Mouse (Mus musculus) ovary, adult 18-20 months (tissue): ENCODE measurements around the gene Plpp3.

Source experiments
- DNase-seq: peaks from one replicate; pipeline ENCODE4 v3.0.0; 2022; ENCODE audit warnings: low spot score, mixed read lengths

Plpp3 gene

DNA sequence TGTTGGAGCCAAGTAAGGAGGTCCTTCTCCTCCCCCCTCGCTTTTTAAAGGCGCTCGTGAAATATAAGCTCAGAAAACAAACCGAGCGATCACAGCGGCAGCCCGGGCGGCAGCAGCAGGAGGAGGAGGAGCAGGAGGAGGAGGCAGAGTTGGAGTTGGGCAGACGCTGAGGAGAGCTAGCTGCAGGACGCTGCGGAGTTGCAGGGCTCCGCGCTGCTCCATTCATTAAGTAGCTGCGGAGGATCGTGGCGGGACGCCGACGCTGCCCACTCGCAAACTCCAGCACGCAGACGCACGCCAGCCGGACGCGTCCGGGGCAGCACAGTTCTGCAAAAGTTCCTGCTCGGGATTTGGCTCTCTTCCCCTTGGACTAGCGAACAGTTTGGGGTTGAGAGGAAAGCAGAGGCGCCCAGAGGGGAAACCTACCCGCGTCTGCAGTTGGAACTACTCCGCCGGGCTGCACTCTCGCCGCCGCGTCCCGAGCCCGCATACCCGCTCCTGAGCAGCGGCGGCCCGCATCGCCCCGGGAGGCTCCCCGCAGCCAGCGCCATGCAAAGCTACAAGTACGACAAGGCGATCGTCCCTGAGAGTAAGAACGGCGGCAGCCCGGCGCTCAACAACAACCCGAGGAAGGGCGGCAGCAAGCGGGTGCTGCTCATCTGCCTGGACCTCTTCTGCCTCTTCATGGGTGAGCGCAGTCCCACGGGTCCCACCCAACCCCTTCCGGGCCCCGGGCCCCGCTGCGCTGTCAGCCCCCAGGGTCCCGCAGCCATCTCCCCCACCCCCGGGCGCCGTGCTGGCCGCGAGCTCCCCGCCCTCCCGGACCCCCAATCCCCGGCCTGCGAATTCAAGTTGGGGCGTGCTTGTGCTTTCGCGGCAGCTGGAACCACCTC lies at the start of gene Plpp3:
Plpp3 (plus strand) TSS at position 72 of the 893 bp plus-strand sequence.
- DNase-seq: peak; percentile 87

- DNase-seq: no peak
These were observed 49.1 kb upstream of the Plpp3 start for GRCm38 (mm10) chr4:105107943-105108640.

DNA sequence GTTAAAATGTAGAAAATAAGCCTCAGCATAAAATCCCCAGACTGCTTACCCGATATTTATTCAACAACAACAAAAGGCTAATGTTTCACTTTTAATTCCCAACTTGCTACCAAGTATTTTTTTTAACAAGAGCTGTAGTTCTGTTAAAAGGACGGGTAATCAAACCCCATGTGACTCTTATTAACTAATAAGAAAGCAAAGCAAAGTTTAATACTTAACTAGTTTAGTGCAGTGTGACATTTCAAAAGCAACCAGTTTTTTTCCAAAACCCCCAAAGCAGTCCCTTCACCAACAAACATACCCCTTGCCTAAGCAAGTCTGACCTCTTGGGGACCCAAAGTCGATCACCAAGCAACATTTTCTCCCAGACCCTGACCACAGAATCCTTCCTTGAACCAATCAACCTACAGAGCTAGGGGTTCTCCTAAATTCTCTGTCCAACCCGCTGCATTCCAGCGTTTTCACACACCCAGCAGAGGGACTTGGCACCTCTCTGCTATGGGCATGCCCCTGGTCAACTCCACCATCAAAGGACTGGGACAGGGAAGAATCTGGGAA lies 48.4 kb upstream of the Plpp3 start:
- no peak for DNase-seq

GRCm38 (mm10) chr4:105109199-105109989 lies 47.8 kb upstream of the Plpp3 start, which contains the start of gene Prkaa2:
Prkaa2 (minus strand) TSS chr4:105109890.
- DNase-seq: peak; percentile 59

DNA sequence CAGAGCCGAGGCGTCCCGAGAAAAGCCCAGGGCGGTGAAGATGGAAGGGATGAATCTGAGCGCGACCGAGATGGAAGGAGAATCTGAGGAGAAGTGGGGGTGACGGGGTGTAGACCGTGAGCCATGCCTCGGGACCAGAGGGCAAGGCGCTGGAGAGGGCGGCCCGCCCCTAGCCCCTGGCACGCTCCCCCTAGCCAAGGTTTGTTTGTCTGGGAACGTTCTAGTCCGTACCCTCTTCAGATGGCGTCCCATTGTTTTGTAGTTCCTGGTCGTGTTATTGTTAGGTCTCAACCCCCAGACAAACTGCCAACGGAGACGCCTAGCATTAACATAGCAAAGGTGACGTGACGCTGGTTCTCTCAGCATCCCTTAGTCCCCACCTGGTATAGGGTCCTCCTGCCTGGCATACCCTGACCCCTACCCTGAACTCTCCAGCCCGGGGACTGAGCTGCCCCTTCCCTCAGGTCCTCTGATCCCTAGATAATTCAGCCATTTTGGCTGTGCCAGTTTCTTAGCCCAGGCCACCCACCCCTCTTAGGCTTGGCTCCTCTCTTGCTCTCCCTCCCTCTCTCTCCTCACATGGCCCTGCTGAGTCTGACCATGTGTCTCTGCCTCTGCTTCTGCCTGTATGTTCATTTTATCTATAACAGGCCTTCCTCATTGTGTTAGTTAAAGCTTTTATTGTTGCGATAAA lies 47.0 kb upstream of the Plpp3 start:
- no peak for DNase-seq

DNA sequence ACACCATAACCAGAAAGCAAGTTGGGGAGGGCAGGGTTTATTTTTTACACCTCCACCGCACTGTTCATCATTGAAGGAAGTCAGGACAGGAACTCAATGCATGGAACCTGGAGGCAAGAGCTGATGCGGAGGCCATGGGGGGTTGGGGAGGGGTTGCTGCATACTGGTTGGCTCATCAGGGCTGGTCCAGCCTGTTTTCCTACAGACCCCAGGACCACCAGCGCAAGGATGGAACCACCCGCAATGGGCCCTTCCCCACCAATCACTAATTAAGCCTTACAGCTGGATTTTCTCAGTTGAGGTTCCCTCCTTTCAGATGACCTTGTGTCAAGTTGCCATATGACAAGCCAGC lies 46.5 kb upstream of the Plpp3 start:
- no peak for DNase-seq

- no peak for DNase-seq
These were observed 45.4 kb upstream of the Plpp3 start for GRCm38 (mm10) chr4:105111770-105112169.

GRCm38 (mm10) chr4:105113042-105113441 lies 44.1 kb upstream of the Plpp3 start:
- no peak for DNase-seq

DNA sequence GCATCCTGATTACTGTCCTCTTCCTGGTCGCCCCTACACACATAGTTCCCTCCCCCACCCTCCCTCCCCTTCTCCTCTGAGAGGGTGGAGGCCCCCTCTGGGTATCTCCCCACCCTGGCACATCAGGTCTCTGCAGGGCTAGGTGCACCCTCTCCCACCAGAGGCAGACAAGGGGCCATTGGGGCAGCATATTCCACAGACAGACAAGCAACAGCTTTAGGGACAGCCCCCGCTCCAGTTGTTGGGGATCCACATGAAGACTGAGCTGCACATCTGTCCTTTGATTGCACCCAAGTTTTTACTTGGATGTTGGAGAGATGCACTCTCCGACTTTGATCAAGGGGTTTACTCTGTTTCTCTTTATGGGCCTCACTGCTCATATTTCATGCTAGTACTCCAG lies 43.7 kb upstream of the Plpp3 start:
- DNase-seq: no peak

DNA sequence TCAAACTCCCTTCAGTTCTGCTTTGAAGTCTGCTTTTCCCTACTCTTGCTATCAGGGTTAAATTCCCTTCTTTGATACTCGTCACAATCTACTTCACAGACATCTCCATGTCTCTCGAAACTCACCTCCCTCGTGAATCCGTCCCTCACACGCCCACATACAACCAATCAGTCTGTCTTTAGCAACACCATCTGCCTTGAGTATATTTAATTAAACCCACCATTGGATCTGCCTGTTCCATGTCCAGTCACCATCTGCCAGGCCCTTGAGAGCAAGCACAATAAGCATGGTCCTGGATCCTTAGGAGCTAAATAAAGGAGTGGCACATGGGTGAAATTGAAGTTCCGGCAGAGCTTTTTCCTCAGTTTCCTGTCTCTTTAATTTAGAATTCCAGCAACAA lies 36.1 kb upstream of the Plpp3 start:
- no peak for DNase-seq

- DNase-seq: peak; percentile 33
These were observed 34.7 kb upstream of the Plpp3 start for GRCm38 (mm10) chr4:105122429-105122828.

DNA sequence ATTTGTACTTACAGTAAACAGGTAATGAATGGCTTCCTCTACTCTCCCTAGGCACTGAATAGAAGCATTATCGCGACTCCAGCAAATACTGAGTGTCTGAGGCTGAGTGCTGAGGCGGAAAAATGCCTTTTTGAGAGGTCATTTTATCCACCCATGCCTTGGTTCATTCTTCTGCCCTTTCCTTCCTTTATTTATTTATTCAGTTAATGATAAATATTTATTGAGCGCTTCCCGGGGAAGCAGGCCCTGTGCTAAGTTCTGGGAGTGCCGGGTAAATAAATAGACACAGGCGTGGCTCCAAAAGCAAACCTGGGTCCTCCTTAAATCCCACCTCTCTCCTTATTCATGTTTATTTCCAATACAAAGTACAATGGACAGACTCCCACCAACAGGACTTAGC lies 27.9 kb upstream of the Plpp3 start:
- no peak for DNase-seq

- no peak for DNase-seq
These were observed 25.3 kb upstream of the Plpp3 start for GRCm38 (mm10) chr4:105131756-105132314.

GRCm38 (mm10) chr4:105133350-105134050 lies 23.6 kb upstream of the Plpp3 start:
- DNase-seq: no peak

DNA sequence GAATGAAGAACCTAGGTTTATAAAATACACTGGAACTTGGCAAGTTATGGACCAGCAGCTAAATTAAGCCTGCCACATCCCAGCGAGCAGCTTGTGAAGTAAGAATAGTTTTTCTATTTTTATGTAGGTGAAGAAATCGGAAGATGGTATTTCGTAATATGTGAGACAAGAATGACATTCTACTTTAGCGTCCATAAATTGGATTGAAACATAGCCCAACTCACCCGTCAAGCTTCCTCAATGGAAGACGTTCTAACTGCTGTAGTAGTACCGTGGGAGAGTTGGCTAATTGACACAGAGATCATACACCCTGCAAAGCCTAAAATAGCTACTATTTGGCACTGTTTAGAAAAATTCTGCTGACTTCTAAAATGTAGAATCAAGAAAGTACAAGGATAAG lies 7.7 kb upstream of the Plpp3 start:
- DNase-seq: no peak

DNA sequence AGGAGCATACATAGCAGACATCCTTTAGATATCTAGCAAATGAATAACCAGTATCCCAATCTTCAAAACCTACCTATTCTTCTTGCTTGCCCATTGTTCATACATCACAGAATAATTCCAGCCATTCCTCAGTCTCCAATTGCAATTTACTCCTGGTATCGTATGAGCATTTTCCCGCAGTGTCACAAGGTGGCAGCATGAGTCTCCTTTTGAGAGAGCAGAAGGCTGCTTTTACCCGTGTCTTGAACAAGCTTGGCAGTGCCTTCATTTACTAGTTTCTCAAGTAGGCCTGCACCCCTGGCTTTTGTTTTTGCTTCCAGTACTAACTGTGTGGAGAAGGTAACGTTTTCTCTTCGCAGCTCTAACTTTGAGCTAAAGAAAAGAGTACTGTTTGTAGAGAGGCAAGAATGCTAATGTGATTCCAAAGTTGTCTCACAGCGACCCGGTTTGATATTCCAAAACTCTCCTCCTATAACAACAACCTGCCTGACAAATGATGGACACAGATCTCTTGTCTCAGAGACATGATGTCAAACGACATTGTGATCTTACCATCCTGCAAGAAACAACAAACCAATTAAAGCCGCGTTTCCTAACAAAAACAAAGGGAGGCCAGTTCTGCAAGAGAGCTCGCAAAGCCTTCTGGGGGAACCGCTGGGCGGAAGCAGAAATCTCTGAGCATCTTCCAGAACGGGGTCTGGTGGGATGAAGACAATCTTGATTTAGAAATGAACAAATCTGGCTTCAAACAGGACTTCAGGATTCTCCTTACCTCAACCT lies 5.0 kb upstream of the Plpp3 start:
- DNase-seq: peak; percentile 42

- DNase-seq: no peak
These were observed 3.9 kb upstream of the Plpp3 start for GRCm38 (mm10) chr4:105153227-105153626.

DNA sequence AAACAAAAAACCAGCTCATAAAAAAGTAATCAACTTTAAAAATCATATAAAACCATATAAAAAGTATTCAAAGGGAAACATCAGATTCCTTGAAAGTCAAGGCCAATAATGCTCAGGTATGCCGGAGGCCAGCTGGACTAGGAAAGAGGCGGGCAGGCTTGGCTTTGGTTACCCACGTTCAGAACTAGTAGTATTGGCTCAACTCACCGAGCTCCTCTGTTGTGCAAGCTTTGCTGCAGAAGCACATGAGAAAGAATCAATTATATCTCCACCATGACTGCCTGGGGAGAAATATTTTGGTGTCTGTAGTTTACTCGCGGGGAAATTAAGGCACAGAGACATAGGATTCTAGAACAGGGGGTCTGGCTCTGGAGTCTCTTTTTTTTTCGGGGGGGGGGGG lies 866 bp upstream of the Plpp3 start:
- DNase-seq: no peak

DNA sequence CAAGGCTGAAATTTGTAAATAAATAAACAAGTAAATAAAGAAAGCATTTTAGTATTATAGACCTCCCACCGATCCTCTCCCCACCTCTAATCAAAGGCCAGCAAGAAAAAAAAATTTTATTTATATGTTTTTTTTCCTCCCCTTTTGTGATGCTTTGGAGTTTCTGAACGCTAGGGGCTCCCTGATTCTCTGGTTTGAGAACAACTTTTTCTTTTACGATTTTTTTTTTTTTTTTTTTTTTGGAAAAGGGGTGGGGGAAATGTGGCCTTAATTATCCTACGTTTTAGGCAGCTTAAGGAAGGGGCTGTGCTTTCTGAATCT lies 232 bp upstream of the Plpp3 start:
- no peak for DNase-seq

- peak; percentile 68 for DNase-seq
These were observed 1.0 kb downstream of the Plpp3 start for GRCm38 (mm10) chr4:105158169-105158555.
